Mouse (Mus musculus): ENCODE data around the gene Vmn2r39. TPM values are rescaled to one million over a fixed set of nuclear protein-coding genes. Genes with fewer than 3 reads are reported as not detected.
"Not testable (repeated sequence)": the region's sequence is repeated elsewhere in the genome, so short reads cannot be mapped to it uniquely, and the experiment has no call there.

Vmn2r39 gene
- total RNA-seq (2014; rRNA removed) (not detected in 2 replicates), polyA plus RNA-seq (2015; fragmentation: Nextera tagmentation; extraction: Ambion mirVana) (not detected in 2 replicates)

GRCm38 (mm10) chr7:9030698-9031097 lies at the start of gene Vmn2r39:
Gene Vmn2r39, minus strand, starts transcription at chr7:9030798.
- not testable (repeated sequence) for H3K9me3 ChIP-seq (ENCODE audit: low read length); H3K36me3 ChIP-seq (ENCODE audit: insufficient read depth, low read length); H3K9ac ChIP-seq (replicated peaks; ENCODE audit: low read length); H3K4me1 ChIP-seq (ENCODE audit: insufficient read depth, low read length); ATAC-seq; H3K27me3 ChIP-seq (ENCODE audit: insufficient read depth, low read length); H3K4me2 ChIP-seq (ENCODE audit: low read depth, low read length); DNase-seq (ENCODE audit: low spot score); H3K27ac ChIP-seq; H3K4me3 ChIP-seq (ENCODE audit: low read length)

GRCm38 (mm10) chr7:9065353-9065752 lies 34.8 kb upstream of the Vmn2r39 start:
- 84% methylated on average over 4 of the region's 4 CpGs for WGBS
- H3K27ac ChIP-seq; H3K36me3 ChIP-seq (ENCODE audit: insufficient read depth, low read length); H3K4me1 ChIP-seq (ENCODE audit: insufficient read depth, low read length); H3K4me2 ChIP-seq (ENCODE audit: low read depth, low read length); ATAC-seq; DNase-seq (ENCODE audit: low spot score); H3K9ac ChIP-seq (replicated peaks; ENCODE audit: low read length); H3K27me3 ChIP-seq (ENCODE audit: insufficient read depth, low read length); H3K4me3 ChIP-seq (ENCODE audit: low read length); H3K9me3 ChIP-seq (ENCODE audit: low read length): not testable (repeated sequence)

Other genes starting within 250 kb of the Vmn2r39 start
- gene Vmn2r40, start 99.4 kb downstream of the Vmn2r39 start, total RNA-seq (2014; rRNA removed): not detected in 2 replicates
- gene Vmn2r40, start 99.4 kb downstream of the Vmn2r39 start, polyA plus RNA-seq (2015; fragmentation: Nextera tagmentation; extraction: Ambion mirVana): not detected in 2 replicates
- gene Vmn2r38, start 67.1 kb upstream of the Vmn2r39 start, total RNA-seq (2014; rRNA removed): not detected in 2 replicates
- not detected in 2 replicates for gene Vmn2r38, start 67.1 kb upstream of the Vmn2r39 start, polyA plus RNA-seq (2015; fragmentation: Nextera tagmentation; extraction: Ambion mirVana)
- not detected in 2 replicates for gene Vmn2r37, start 192.9 kb upstream of the Vmn2r39 start, total RNA-seq (2014; rRNA removed)
- not detected in 2 replicates for gene Vmn2r37, start 192.9 kb upstream of the Vmn2r39 start, polyA plus RNA-seq (2015; fragmentation: Nextera tagmentation; extraction: Ambion mirVana)